Mouse (Mus musculus) hindbrain, postnatal 0 days (tissue): ENCODE results near the gene Htr1d. TPM values are rescaled to one million over a fixed set of nuclear protein-coding genes. Genes with fewer than 3 reads are reported as not detected.
A peak's percentile ranks its signal among the peaks of the same experiment; 100 is the strongest.

Experiments used
- ATAC-seq: fragments of 200-750 bp; cut with Nextera tagmentation; 2 replicates; pipeline ENCODE4 v1.8.0; 2017; ENCODE audit warnings: mild to moderate bottlenecking, moderate TSS enrichment, moderate library complexity
- DNase-seq: peaks from one replicate; pipeline ENCODE4 v3.0.0-alpha.2; 2015; ENCODE audit warnings: low spot score
- H3K27ac ChIP-seq: fragments of 300-500 bp; sonication (generic); 2 replicates; pipeline ENCODE4 v1.5.1; 2014; ENCODE audit warnings: mild to moderate bottlenecking
- H3K27me3 ChIP-seq: fragments of 300-500 bp; sonication (generic); 2 replicates; pipeline ENCODE4 v1.6.1; 2014; ENCODE audit warnings: low read length, mixed read lengths; ENCODE audit not compliant: insufficient read depth
- H3K36me3 ChIP-seq: fragments of 300-500 bp; sonication (generic); 2 replicates; pipeline ENCODE4 v1.6.1; 2014; ENCODE audit warnings: low read length, mixed read lengths; ENCODE audit not compliant: insufficient read depth
- H3K4me1 ChIP-seq: fragments of 300-500 bp; sonication (generic); 2 replicates; pipeline ENCODE4 v1.6.1; 2014; ENCODE audit warnings: antibody characterized with exemption, low read length, mixed read lengths; ENCODE audit not compliant: insufficient read depth
- H3K4me2 ChIP-seq: fragments of 300-500 bp; sonication (generic); 2 replicates; pipeline ENCODE4 v1.6.1; 2014; ENCODE audit warnings: low read depth, mild to moderate bottlenecking, low read length, moderate library complexity, mixed read lengths
- H3K4me3 ChIP-seq: fragments of 300-500 bp; sonication (generic); 2 replicates; pipeline ENCODE4 v1.5.1; 2014; ENCODE audit warnings: low read length
- H3K9ac ChIP-seq: fragments of 300-500 bp; sonication (generic); replicated peaks from 2 replicates; pipeline ENCODE4 v1.6.1; 2014; ENCODE audit warnings: mild to moderate bottlenecking, low read length, moderate library complexity, mixed read lengths
- H3K9me3 ChIP-seq: fragments of 300-500 bp; sonication (generic); 2 replicates; pipeline ENCODE4 v1.6.1; 2016; ENCODE audit warnings: low read length, mixed read lengths
- CTCF ChIP-seq: IDR thresholded peaks from 2 replicates; pipeline ENCODE4 v1.5.1; 2016; ENCODE audit warnings: antibody characterized with exemption, control low read depth, low read depth
- WGBS: fragments of 180-500 bp; shearing (Covaris S2); extraction: QIAGEN DNeasy Blood & Tissue Kit; methylation state at CpG from one replicate; pipeline ENCODE4 v1.1.7; 2014; 5-methylcytosine and 5-hydroxymethylcytosine counted together
- polyA plus RNA-seq: library from polyadenylated mRNA; unstranded; fragments of >200 nt; fragmentation: Nextera tagmentation; extraction: Ambion mirVana; gene quantifications from 2 replicates; pipeline ENCODE4 v1.2.1, GENCODE M21; 2015
- total RNA-seq: library from RNA; depleted of rRNA; stranded (reverse); fragments of >200 nt; gene quantifications from 2 replicates; pipeline ENCODE4 v1.2.3, GENCODE M21; 2014; rRNA removed

Htr1d gene
- total and polyA plus RNA-seq, 2 experiments from 2014 or later: 3.7 to 4.0 TPM

GRCm38 (mm10) chr4:136468553-136469327 lies 45.4 kb downstream of the Htr1d start:
- ATAC-seq (no peak), DNase-seq (no peak)
- H3K4me1 ChIP-seq: no peaks in the 10 kb centered on the region
- 77% methylated on average over 14 of the region's 14 CpGs for WGBS
- no peak for TF ChIP-seq CTCF
- no peaks in the 10 kb centered on the region for H3K36me3 ChIP-seq
- H3K27me3 ChIP-seq: no peaks in the 10 kb centered on the region
- peak overlapping the region; percentile 74 for H3K4me2 ChIP-seq
- H3K27ac ChIP-seq: peak overlapping the region; percentile 89; the same call in 1 of the 2 replicates
- no peaks in the 10 kb centered on the region for H3K9me3 ChIP-seq
- no peak overlapping the region for H3K9ac ChIP-seq
- H3K4me3 ChIP-seq: peak overlapping the region; percentile 58; the same call in 1 of the 2 replicates

GRCm38 (mm10) chr4:136469371-136469903 lies 46.1 kb downstream of the Htr1d start, which contains the start of gene Luzp1:
TSS of gene Luzp1 (plus strand) at chr4:136469761.
- peak within 1 kb of the TSS; percentile 62 for H3K9ac ChIP-seq
- no peak for TF ChIP-seq CTCF
- peak within 1 kb of the TSS; percentile 89 for H3K27ac ChIP-seq
- H3K36me3 ChIP-seq: no peaks in the 10 kb centered on the region
- H3K27me3 ChIP-seq: no peaks in the 10 kb centered on the region
- H3K4me3 ChIP-seq: peak within 1 kb of the TSS; percentile 58
- no peaks in the 10 kb centered on the region for H3K4me1 ChIP-seq
- DNase-seq (peak; percentile 94), ATAC-seq (peak; percentile 96)
- WGBS: 3% methylated on average over 33 of the region's 36 CpGs
- H3K9me3 ChIP-seq: no peaks in the 10 kb centered on the region
- peak within 1 kb of the TSS; percentile 74 for H3K4me2 ChIP-seq

DNA sequence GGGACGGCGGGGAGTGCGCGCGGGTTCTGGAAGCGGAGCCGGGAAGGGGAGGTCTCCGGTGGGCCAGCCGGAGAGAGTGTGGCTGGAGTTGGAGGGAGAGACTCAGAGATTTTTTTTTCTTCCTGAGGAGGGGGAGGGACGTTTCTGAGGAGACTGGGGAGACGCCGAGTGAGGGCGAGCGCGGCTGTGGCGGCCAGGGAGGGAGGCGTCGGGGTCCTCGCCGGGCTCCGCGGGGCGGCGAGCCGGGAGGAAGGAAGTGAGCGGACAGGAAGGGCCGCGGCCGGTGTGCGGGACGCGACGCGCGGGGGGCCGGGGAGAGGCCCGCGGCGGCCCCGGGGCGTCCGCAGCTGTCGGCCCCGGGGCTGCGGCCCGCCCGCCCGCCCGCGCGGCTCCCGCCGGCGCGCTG lies 46.6 kb downstream of the Htr1d start:
- 2% methylated on average over 22 of the region's 55 CpGs for WGBS
- Histone ChIP-seq H3K4me2 (peak overlapping the region; percentile 74), H3K9ac (peak overlapping the region; percentile 62), H3K4me3 (peak overlapping the region; percentile 58), H3K27me3 (no peaks in the 10 kb centered on the region), H3K9me3 (no peaks in the 10 kb centered on the region), H3K27ac (peak overlapping the region; percentile 89), H3K36me3 (no peaks in the 10 kb centered on the region), H3K4me1 (no peaks in the 10 kb centered on the region)
- no peak for TF ChIP-seq CTCF
- DNase-seq: peak; percentile 83
- peak; percentile 91 for ATAC-seq

GRCm38 (mm10) chr4:136470347-136471071 lies 47.2 kb downstream of the Htr1d start:
- ATAC-seq (peak; percentile 50; the same call in 1 of the 2 replicates), DNase-seq (peak; percentile 61)
- Histone ChIP-seq H3K27ac (peak overlapping the region; percentile 89), H3K4me1 (no peaks in the 10 kb centered on the region), H3K4me2 (peak overlapping the region; percentile 74), H3K36me3 (no peaks in the 10 kb centered on the region), H3K4me3 (peak overlapping the region; percentile 58), H3K9me3 (no peaks in the 10 kb centered on the region), H3K27me3 (no peaks in the 10 kb centered on the region), H3K9ac (peak overlapping the region; percentile 62)
- under 1% methylated on average over 54 of the region's 58 CpGs for WGBS
- TF ChIP-seq CTCF: no peak; the same call in 1 of the 2 replicates

- ATAC-seq (no peak), DNase-seq (no peak)
- Histone ChIP-seq H3K27me3 (no peaks in the 10 kb centered on the region), H3K9me3 (no peaks in the 10 kb centered on the region), H3K4me1 (no peaks in the 10 kb centered on the region), H3K9ac (no peak overlapping the region), H3K27ac (no peak overlapping the region), H3K4me3 (no peak overlapping the region), H3K36me3 (no peaks in the 10 kb centered on the region), H3K4me2 (no peak overlapping the region)
- WGBS: 97% methylated on average over 1 of the region's 1 CpGs
- TF ChIP-seq CTCF: no peak
Observed at GRCm38 (mm10) chr4:136476692-136477091, 53.4 kb downstream of the Htr1d start.

- H3K9ac ChIP-seq: no peak overlapping the region
- no peak for ATAC-seq
- H3K27me3 ChIP-seq: no peaks in the 10 kb centered on the region
- no peaks in the 10 kb centered on the region for H3K9me3 ChIP-seq
- WGBS: 85% methylated on average over 2 of the region's 2 CpGs
- no peak overlapping the region for H3K4me3 ChIP-seq
- no peak overlapping the region for H3K4me2 ChIP-seq
- no peak for TF ChIP-seq CTCF
- no peaks in the 10 kb centered on the region for H3K4me1 ChIP-seq
- no peak for DNase-seq
- no peaks in the 10 kb centered on the region for H3K36me3 ChIP-seq
- no peak overlapping the region for H3K27ac ChIP-seq
Observed at GRCm38 (mm10) chr4:136486549-136486948, 63.2 kb downstream of the Htr1d start.

Other genes starting within 250 kb of the Htr1d start
- gene Asap3, start 217.2 kb upstream of the Htr1d start, total RNA-seq: 9.1 and 10.5 TPM in 2 replicates
- gene Asap3, start 217.2 kb upstream of the Htr1d start, polyA plus RNA-seq: 4.1 TPM in 2 replicates
- 2.2 TPM in 1 of 2 replicates, not detected in the other for gene Tcea3, start 175.8 kb upstream of the Htr1d start, total RNA-seq
- 2.7 and 3.3 TPM in 2 replicates for gene Tcea3, start 175.8 kb upstream of the Htr1d start, polyA plus RNA-seq
- gene Zfp46, start 138.8 kb upstream of the Htr1d start, total RNA-seq: 53.4 and 61.5 TPM in 2 replicates
- gene Zfp46, start 138.8 kb upstream of the Htr1d start, polyA plus RNA-seq: 22.4 and 22.6 TPM in 2 replicates
- gene Hnrnpr, start 112.6 kb upstream of the Htr1d start, total RNA-seq: 66.4 and 69.0 TPM in 2 replicates
- 154 and 159 TPM in 2 replicates for gene Hnrnpr, start 112.6 kb upstream of the Htr1d start, polyA plus RNA-seq
- 0.29 and 1.0 TPM in 2 replicates for gene 6030445D17Rik, start 38.7 kb downstream of the Htr1d start, total RNA-seq
- gene 6030445D17Rik, start 38.7 kb downstream of the Htr1d start, polyA plus RNA-seq: 0.16 and 0.37 TPM in 2 replicates
- gene Luzp1, start 46.2 kb downstream of the Htr1d start, total RNA-seq: 15.6 and 18.3 TPM in 2 replicates
- gene Luzp1, start 46.2 kb downstream of the Htr1d start, polyA plus RNA-seq: 71.4 and 76.4 TPM in 2 replicates
- 121 and 123 TPM in 2 replicates for gene Kdm1a, start 179.2 kb downstream of the Htr1d start, total RNA-seq
- 41.2 and 44.8 TPM in 2 replicates for gene Kdm1a, start 179.2 kb downstream of the Htr1d start, polyA plus RNA-seq
- gene Tex46, start 186.9 kb downstream of the Htr1d start, total RNA-seq: not detected in 2 replicates
- not detected in 2 replicates for gene Tex46, start 186.9 kb downstream of the Htr1d start, polyA plus RNA-seq
- 0.42 TPM in 1 of 2 replicates, not detected in the other for gene Lactbl1, start 199.1 kb downstream of the Htr1d start, total RNA-seq
- 0.06 TPM in 2 replicates for gene Lactbl1, start 199.1 kb downstream of the Htr1d start, polyA plus RNA-seq